Mouse (Mus musculus) sigmoid colon, adult 10 weeks (tissue): Measurements from ENCODE around the gene Ivl. TPM values are rescaled to one million over a fixed set of nuclear protein-coding genes. Genes with fewer than 3 reads are reported as not detected.

Experiments used
- polyA plus RNA-seq: library from polyadenylated mRNA; stranded (reverse); fragments of 350-450 nt; fragmentation: Illumina TruSeq; extraction: RNeasy Lipid Tissue Mini Kit (QIAGEN cat#74804); gene quantifications from one replicate; pipeline ENCODE4 v1.2.3, GENCODE M21; 2014; ENCODE audit warnings: low read depth, low replicate concordance

The Ivl gene
- polyA plus RNA-seq, result not detected

DNA sequence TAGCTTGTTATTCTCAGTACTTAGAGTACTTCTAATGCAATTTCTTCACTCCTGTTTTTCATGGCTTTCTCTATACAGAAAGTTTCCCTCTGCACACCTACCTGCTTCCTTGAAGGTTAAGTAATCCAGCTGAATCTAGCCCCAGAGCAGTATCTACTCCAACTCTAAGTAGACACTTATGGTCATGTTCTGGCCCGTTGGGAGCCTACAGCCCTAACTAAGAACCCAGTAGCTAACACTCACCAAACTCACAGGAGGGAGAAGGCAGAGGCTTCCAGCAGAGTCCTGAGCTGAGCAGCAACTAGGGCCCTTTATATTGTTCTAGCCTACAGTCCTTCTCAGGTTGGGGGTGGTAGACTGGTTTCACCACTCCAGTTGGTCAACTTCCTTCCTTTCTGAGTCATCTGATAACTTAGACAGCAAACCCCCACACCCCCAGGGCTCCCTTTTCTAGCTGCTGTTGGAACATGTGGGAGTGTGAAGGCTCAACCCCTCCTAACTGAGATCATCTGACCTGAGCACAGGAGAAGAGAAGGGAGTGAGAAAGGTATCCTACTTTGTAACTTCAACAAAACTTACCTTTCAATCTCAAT lies at the start of gene Ivl:
Gene Ivl, minus strand, starts transcription at position 287 of the 593 bp plus-strand sequence.

DNA sequence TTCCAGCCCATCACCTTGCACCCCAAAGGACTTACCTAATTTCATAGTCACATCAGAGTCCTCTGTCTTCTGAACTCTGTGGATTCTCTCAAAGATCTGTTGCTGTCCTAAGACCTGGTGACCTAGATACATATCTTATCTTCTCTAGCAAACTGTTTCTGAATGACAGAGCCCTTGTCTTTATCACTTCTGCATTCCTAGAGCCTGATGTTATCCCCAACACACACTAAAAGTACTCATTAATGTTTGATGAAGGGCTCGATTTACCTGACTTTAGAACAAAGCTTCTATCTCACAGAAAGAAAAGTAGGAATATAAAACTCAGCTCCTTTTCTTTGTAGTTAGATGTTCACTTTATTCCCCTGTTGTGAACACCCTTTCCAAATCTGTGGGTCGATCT lies 48.0 kb upstream of the Ivl start, which contains the start of gene Lce6a:
Gene Lce6a, minus strand, starts transcription at position 101 of the 400 bp plus-strand sequence.

DNA sequence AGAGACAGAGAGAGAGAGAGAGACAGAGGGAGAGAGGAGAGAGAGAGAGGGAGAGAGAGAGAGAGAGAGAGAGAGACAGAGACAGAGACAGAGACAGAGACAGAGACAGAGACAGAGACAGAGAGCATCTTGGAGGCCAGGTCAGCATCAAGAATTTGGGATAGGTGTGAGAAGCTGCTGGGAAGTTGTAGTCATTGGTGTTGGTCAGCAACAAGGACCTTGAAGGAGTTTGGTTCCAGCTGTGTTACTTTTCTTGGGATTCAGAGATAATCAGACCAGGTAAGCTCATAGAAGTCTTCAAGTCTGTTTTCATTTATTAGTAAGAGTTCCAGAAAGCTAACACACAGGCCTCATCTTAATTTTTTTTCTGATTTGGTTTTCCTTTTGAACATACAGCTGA lies 33.9 kb upstream of the Ivl start, which contains the start of gene 2210017I01Rik:
Gene 2210017I01Rik, minus strand, starts transcription at position 101 of the 400 bp plus-strand sequence.

DNA sequence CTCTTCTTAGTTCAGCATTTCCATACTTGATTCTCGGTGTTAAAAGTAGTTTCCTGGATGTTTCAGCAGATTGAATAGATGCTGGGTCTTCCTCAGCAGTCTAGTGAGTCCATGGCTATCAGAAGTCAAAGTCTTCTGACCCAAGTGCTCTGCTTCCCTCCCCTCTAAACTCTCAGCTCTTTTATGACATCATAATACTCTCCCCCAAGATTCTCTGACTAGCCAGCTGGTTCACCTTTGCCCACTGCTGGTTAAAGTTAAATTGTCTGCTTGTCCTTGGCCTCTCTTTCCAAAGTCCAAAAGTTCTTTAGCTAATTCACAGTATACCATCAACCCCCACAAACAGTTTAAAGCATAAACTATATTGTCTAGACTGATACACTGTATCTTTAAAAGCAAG lies 15.3 kb upstream of the Ivl start, which contains the start of gene Smcp:
Gene Smcp, minus strand, starts transcription at position 140 of the 400 bp plus-strand sequence.

DNA sequence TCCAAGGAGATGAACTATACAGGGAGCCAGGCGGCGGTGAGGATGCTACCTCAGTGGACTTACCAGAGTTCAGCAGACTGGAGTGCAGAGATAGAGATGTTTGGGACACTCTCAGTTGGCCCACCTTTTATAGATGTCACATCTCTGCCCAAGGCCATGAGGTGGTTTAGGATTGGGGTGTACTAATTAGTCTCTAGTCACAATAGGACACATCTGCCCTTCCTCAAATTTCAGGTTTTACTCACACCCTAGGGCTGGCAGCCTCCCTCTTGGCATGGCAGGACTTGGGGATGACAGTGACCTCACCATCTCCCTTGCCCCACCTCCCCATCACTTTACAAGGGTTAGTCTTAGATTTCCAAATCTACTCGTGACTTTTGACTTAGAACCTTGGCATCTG lies 39.1 kb downstream of the Ivl start, which contains the start of gene 2310046K23Rik:
Gene 2310046K23Rik, minus strand, starts transcription at position 101 of the 400 bp plus-strand sequence.

Other genes starting within 250 kb of the Ivl start
- not detected for gene Sprr2d, start 234.6 kb downstream of the Ivl start, polyA plus RNA-seq
- not detected for gene Sprr2e, start 221.6 kb downstream of the Ivl start, polyA plus RNA-seq
- not detected for gene Sprr2f, start 208.5 kb downstream of the Ivl start, polyA plus RNA-seq
- gene Sprr2h, start 188.1 kb downstream of the Ivl start, polyA plus RNA-seq, result not detected
- gene Sprr2i, start 165.7 kb downstream of the Ivl start, polyA plus RNA-seq, result not detected
- not detected for gene Sprr2j-ps, start 155.7 kb downstream of the Ivl start, polyA plus RNA-seq
- gene Gm9774, start 144.3 kb downstream of the Ivl start, polyA plus RNA-seq, result 5.2 TPM
- gene Sprr2k, start 141.2 kb downstream of the Ivl start, polyA plus RNA-seq, result not detected
- gene Sprr1b, start 134.9 kb downstream of the Ivl start, polyA plus RNA-seq, result not detected
- gene Sprr3, start 115.0 kb downstream of the Ivl start, polyA plus RNA-seq, result not detected
- gene Sprr1a, start 87.8 kb downstream of the Ivl start, polyA plus RNA-seq, result 5.8 TPM
- gene Sprr4, start 73.2 kb downstream of the Ivl start, polyA plus RNA-seq, result not detected
- not detected for gene 2310046K23Rik, start 39.2 kb downstream of the Ivl start, polyA plus RNA-seq
- gene Smcp, start 15.3 kb upstream of the Ivl start, polyA plus RNA-seq, result not detected
- gene 2210017I01Rik, start 33.8 kb upstream of the Ivl start, polyA plus RNA-seq, result not detected
- gene Lce6a, start 47.9 kb upstream of the Ivl start, polyA plus RNA-seq, result not detected
- not detected for gene Lce1a1, start 74.6 kb upstream of the Ivl start, polyA plus RNA-seq
- not detected for gene Lce1b, start 83.2 kb upstream of the Ivl start, polyA plus RNA-seq
- not detected for gene Lce1a2, start 96.6 kb upstream of the Ivl start, polyA plus RNA-seq
- gene Lce1c, start 105.5 kb upstream of the Ivl start, polyA plus RNA-seq, result not detected
- gene Lce1d, start 113.5 kb upstream of the Ivl start, polyA plus RNA-seq, result not detected
- not detected for gene Lce1e, start 135.3 kb upstream of the Ivl start, polyA plus RNA-seq
- gene Lce1f, start 146.6 kb upstream of the Ivl start, polyA plus RNA-seq, result not detected
- gene Gm38119, start 165.4 kb upstream of the Ivl start, polyA plus RNA-seq, result not detected
- not detected for gene Lce1g, start 178.6 kb upstream of the Ivl start, polyA plus RNA-seq
- gene Lce1h, start 191.3 kb upstream of the Ivl start, polyA plus RNA-seq, result not detected
- not detected for gene Lce1i, start 205.2 kb upstream of the Ivl start, polyA plus RNA-seq
- gene Lce1j, start 216.8 kb upstream of the Ivl start, polyA plus RNA-seq, result not detected
- gene Lce1k, start 234.2 kb upstream of the Ivl start, polyA plus RNA-seq, result not detected